Mouse (Mus musculus) spleen, adult 2 months (tissue): ENCODE measurements around the gene Esyt1. TPM values are rescaled to one million over a fixed set of nuclear protein-coding genes. Genes with fewer than 3 reads are reported as not detected.
A peak's percentile ranks its signal among the peaks of the same experiment; 100 is the strongest.
"Not testable (repeated sequence)": the region's sequence is repeated elsewhere in the genome, so short reads cannot be mapped to it uniquely, and the experiment has no call there.

Experiments used
- DNase-seq, 2 experiments: peaks; one replicate each; pipeline versions ENCODE4 v3.0.0 to v3.0.0-alpha.2; 2012 to 2021; ENCODE audit warnings: low spot score in 2 of 2, low read depth in 1 of 2
- H3K27ac ChIP-seq: fragments of 200-500 bp; 2 replicates; pipeline ENCODE4 v1.5.1; 2012; ENCODE audit warnings: low read length, inconsistent platforms; ENCODE audit not compliant: insufficient read depth
- H3K27me3 ChIP-seq: fragments of 200-500 bp; 2 replicates; pipeline ENCODE4 v1.6.1; 2012; ENCODE audit warnings: mild to moderate bottlenecking, moderate library complexity, low read length, inconsistent platforms; ENCODE audit not compliant: control insufficient read depth, insufficient read depth
- H3K36me3 ChIP-seq: fragments of 200-500 bp; 2 replicates; pipeline ENCODE4 v1.6.1; 2012; ENCODE audit warnings: mild to moderate bottlenecking, low read length, inconsistent platforms; ENCODE audit not compliant: control insufficient read depth, insufficient read depth
- H3K4me1 ChIP-seq: fragments of 200-500 bp; 2 replicates; pipeline ENCODE4 v1.6.1; 2011; ENCODE audit warnings: inconsistent platforms; ENCODE audit not compliant: control insufficient read depth, insufficient read depth, insufficient read length
- H3K4me3 ChIP-seq: fragments of 200-500 bp; 2 replicates; pipeline ENCODE4 v1.5.1; 2011; ENCODE audit warnings: mild to moderate bottlenecking, inconsistent platforms; ENCODE audit not compliant: insufficient read depth, insufficient read length; ENCODE audit errors: extremely low read depth
- CTCF ChIP-seq: fragments of 200-500 bp; IDR thresholded peaks from 2 replicates; pipeline ENCODE4 v1.5.1; 2011; ENCODE audit warnings: mild to moderate bottlenecking, inconsistent platforms; ENCODE audit not compliant: insufficient read depth, insufficient read length, insufficient replicate concordance; ENCODE audit errors: extremely low read depth
- POLR2A ChIP-seq: fragments of 200-500 bp; IDR thresholded peaks from 2 replicates; pipeline ENCODE4 v1.6.1; 2011; ENCODE audit warnings: low read depth, low read length, inconsistent platforms
- WGBS: fragments of 180-500 bp; shearing (Covaris S2); methylation state at CpG from one replicate; pipeline ENCODE4 v1.1.7; 2018; 5-methylcytosine and 5-hydroxymethylcytosine counted together
- polyA plus RNA-seq: library from polyadenylated mRNA; depleted of rRNA; stranded (reverse); fragments of >200 nt; gene quantifications from 2 replicates; pipeline ENCODE4 v1.2.3, GENCODE M21; 2012

The Esyt1 gene
- polyA plus RNA-seq, 1 experiment = 121 TPM

DNA sequence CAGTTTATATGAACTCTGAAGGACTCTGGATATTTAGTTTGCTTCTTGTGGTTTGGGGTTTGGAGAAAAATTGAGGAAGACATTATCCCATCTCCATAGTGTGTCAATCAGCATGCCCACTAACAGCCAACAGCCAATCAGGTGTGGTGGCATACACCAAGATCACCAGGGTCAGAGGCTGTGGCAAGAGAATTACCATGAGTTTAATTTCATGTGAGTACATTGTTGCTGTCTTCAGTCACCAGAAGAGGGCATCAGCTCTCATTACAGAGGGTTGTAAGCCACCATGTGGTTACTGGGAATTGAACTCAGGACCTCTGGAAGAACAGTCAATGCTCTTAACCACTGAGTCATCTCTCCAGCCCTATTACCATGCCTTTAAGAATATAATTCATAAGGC lies 30.6 kb upstream of the Esyt1 start:
- Histone ChIP-seq H3K4me3 (no peak overlapping the region), H3K27ac (no peak overlapping the region), H3K36me3 (peaks cover 29% of the 10 kb centered on the region), H3K27me3 (no peaks in the 10 kb centered on the region), H3K4me1 (no peaks in the 10 kb centered on the region)
- TF ChIP-seq POLR2A (no peak), CTCF (no peak)
- no peak for DNase-seq

DNA sequence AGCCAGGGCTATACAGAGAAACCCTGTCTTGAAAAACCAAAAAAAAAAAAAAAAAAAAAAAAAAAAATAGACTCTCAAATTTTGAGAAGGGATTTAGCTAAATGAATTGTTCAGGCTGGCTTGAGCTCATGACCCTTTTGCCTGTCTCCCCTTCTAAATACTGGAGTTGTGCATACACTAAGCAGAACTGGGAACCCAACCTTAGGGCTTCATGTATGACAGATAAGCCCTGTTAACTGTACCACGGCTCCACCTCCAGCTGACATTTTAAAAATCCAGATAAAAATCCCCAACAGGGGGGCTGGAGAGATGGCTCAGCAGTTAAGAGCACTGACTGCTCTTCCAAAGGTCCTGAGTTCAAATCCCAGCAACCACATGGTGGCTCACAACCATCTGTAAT lies 29.9 kb upstream of the Esyt1 start:
- H3K4me1 ChIP-seq, H3K27ac ChIP-seq, DNase-seq, H3K27me3 ChIP-seq, H3K4me3 ChIP-seq: not testable (repeated sequence)
- WGBS = 79% methylated on average over 1 of the region's 1 CpGs
- peaks cover 24% of the 10 kb centered on the region for H3K36me3 ChIP-seq

DNA sequence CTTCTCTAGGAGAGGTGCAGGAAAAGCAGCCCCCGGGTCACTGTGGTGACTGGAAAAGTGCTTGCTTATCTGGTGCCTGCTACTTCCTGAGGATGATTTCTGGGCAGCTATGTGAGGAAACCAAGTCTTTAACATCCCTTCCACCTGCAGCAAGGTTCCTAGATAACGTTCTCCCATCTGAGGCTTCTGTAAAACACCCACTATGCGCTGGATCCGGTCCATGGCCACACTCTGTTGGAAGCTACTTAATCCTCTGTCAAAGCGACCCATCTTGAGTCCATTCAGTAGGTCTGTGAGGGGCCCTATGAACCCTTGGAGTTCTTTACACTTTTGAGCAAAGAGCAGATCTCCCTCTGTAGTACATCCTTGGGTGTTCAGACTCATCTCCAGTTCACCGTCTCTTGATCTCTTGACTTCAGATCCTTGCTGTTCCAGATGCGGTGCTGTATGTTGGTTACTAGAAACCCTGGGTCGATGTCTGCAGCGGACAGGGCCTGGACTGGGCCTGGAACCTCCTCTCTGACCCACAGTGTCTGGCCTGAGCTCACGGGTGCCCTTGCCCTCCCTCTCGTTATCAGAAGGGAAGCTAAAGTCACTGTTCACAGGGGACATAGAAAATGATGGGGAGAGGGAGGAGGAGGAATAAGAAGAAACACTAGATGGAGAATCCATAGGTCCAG lies 24.6 kb upstream of the Esyt1 start:
- not testable (repeated sequence) for DNase-seq, H3K27ac ChIP-seq, H3K27me3 ChIP-seq, H3K4me3 ChIP-seq, H3K36me3 ChIP-seq, H3K4me1 ChIP-seq
- WGBS = 84% methylated on average over 11 of the region's 11 CpGs

GRCm38 (mm10) chr10:128549682-128550057 lies 24.0 kb upstream of the Esyt1 start:
- not testable (repeated sequence) for H3K4me3 ChIP-seq, DNase-seq, H3K4me1 ChIP-seq, H3K27me3 ChIP-seq
- WGBS = 71% methylated on average over 6 of the region's 6 CpGs
- peak overlapping the region; percentile 59; the same call in 1 of the 2 replicates for H3K27ac ChIP-seq
- peaks cover 10% of the 10 kb centered on the region for H3K36me3 ChIP-seq

DNA sequence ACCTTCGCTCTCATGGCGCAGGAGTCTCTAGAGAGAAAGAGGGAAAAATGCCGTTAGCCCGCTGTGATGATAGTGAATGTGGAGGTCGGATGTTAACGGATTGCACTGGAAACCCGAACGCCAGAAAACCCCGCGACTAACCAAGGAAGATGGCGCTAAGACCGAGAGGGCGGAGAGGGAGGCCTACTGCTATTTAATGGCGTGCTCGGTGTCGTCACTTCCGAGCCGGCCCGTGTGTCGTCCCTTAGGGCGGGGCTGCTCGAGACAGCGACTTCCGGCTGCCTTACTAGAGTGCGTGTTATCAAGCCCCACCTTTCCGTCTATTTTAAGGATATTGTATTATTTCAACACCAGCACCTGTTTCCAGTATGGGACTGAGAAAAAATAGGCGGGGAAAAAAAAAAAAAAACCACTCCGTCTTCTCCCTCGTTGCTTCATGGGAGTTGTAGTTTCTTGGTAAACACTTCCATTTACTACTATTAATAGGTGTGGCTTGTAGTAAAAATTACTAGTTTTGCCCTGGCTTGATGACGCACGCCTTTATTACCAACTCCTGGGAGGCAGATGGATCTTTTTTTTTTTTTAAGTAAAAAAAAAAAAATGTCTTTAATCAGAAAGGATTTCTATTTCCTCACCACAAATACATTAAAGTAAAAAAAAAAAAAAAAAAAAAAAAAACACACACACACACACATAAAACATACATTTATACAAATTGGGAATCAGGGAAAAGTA lies 23.4 kb upstream of the Esyt1 start, which contains the start of gene Rpl41:
TSS of gene Rpl41 (minus strand) at position 359 of the 735 bp plus-strand sequence.
- DNase-seq = peak; percentile 89 to 97
- WGBS = under 1% methylated on average over 31 of the region's 31 CpGs
- peak within 1 kb of the TSS; percentile 91 for H3K27ac ChIP-seq
- H3K4me1 ChIP-seq = peaks cover 2% of the 10 kb centered on the region
- TF ChIP-seq POLR2A (peak; percentile 98), CTCF (no peak)
- H3K36me3 ChIP-seq = peaks cover 16% of the 10 kb centered on the region
- H3K27me3 ChIP-seq = no peaks in the 10 kb centered on the region
- peak within 1 kb of the TSS; percentile 73 for H3K4me3 ChIP-seq

- H3K27me3 ChIP-seq, H3K4me1 ChIP-seq, DNase-seq: not testable (repeated sequence)
- peak overlapping the region; percentile 73 for H3K4me3 ChIP-seq
- H3K27ac ChIP-seq = peak overlapping the region; percentile 91
- 1% methylated on average over 30 of the region's 30 CpGs for WGBS
- H3K36me3 ChIP-seq = peaks cover 22% of the 10 kb centered on the region
Measured at GRCm38 (mm10) chr10:128548051-128548791, 22.6 kb upstream of the Esyt1 start.

- peak; percentile 92 to 99 for DNase-seq
- H3K36me3 ChIP-seq = peaks cover 23% of the 10 kb centered on the region
- peaks cover 2% of the 10 kb centered on the region for H3K4me1 ChIP-seq
- peak; percentile 23 for TF ChIP-seq POLR2A
- TF ChIP-seq CTCF = no peak
- peak within 1 kb of the TSS; percentile 73 for H3K4me3 ChIP-seq
- WGBS = 1% methylated on average over 50 of the region's 50 CpGs
- H3K27me3 ChIP-seq = no peaks in the 10 kb centered on the region
- H3K27ac ChIP-seq = peak within 1 kb of the TSS; percentile 91
Measured at GRCm38 (mm10) chr10:128547361-128548032, 21.8 kb upstream of the Esyt1 start, which contains the start of gene Zc3h10. Gene Zc3h10, minus strand, starts transcription at chr10:128547774.
